Mouse (Mus musculus): Measurements from ENCODE around the gene Ppdpf. TPM values are rescaled to one million over a fixed set of nuclear protein-coding genes. Genes with fewer than 3 reads are reported as not detected.

The Ppdpf gene
- polyA plus RNA-seq, 1 experiment from 2014 or later, result 442 TPM

DNA sequence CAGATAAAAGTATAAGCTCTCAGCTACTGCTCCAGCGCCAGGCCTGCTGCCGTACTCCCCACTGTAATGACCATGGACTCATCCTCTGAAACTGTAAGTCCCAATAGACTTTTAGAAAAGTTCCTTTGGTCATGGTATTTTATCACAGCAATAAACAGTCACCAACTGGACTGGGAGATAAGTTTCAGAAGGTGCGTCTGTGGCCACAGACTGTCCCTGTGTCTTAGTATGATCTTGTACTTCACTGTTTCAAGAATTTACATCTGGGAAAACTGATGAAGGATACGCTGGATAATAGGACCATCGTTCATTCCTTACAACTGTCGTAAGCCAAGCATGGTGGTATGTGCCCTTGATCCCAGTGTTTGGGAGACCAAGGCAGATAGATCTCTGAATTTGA lies 29.0 kb downstream of the Ppdpf start:
- Histone ChIP-seq H3K27ac (replicated peaks; ENCODE audit: low read depth, low read length) (no peak overlapping the region), H3K27me3 (ENCODE audit: control insufficient read depth, insufficient read depth, low read length) (peaks cover 26% of the 10 kb centered on the region), H3K9ac (replicated peaks; ENCODE audit: low read length) (no peak overlapping the region)

DNA sequence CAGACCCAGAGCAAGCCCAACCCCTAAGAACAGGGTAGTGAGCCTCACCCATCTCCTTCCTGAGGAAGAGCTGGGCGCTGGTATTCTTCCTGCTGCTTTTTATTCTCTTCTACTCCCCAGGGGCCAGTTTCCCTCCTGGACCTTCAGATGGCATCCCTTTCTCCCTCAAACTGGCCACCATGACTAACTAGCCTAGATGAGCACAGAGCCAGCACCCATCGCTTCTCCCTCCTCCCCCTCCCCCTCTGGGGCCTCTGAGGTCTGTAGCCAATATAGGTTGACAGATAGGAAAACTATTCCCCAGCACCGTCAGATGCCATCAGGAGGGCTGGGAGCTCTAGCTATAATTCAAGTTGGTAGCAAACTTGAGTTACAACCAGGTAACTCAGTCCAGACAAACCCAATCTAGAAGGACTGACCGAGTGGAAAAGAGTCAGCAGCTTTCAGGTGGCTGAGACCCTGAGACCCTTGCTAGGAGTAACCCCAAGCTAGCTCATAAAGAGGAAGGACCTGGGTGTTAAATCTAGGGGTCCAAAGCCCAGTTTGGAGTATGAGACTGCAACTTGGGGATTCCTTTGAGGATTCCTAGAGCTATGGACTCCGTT lies 31.9 kb downstream of the Ppdpf start:
- 67% methylated on average over 5 of the region's 5 CpGs for WGBS
- Histone ChIP-seq H3K4me1 (ENCODE audit: control insufficient read depth, insufficient read depth, low read length) (peaks cover 12% of the 10 kb centered on the region), H3K9ac (replicated peaks; ENCODE audit: low read length) (no peak overlapping the region), H3K4me2 (ENCODE audit: low read length) (peak overlapping the region; percentile 62; the same call in 1 of the 2 replicates), H3K4me3 (replicated peaks; ENCODE audit: low read depth, low read length) (no peak overlapping the region), H3K27me3 (ENCODE audit: control insufficient read depth, insufficient read depth, low read length) (no peaks in the 10 kb centered on the region), H3K9me3 (ENCODE audit: control insufficient read depth, low read length) (no peaks in the 10 kb centered on the region), H3K27ac (replicated peaks; ENCODE audit: low read depth, low read length) (no peak overlapping the region), H3K36me3 (ENCODE audit: control insufficient read depth, insufficient read depth, low read length) (no peaks in the 10 kb centered on the region)
- no peak for ATAC-seq (ENCODE audit: low FRiP score, low TSS enrichment)
- DNase-seq, result no peak

More for the DNA sequence above, 29.0 kb downstream of the Ppdpf start:
- H3K4me2 ChIP-seq (ENCODE audit: low read length), result no peak overlapping the region
- H3K4me1 ChIP-seq (ENCODE audit: control insufficient read depth, insufficient read depth, low read length), result peaks cover 24% of the 10 kb centered on the region
- DNase-seq (no peak), ATAC-seq (ENCODE audit: low FRiP score, low TSS enrichment) (no peak)
- no peak overlapping the region for H3K4me3 ChIP-seq (replicated peaks; ENCODE audit: low read depth, low read length)
- H3K36me3 ChIP-seq (ENCODE audit: control insufficient read depth, insufficient read depth, low read length), result no peaks in the 10 kb centered on the region
- 94% methylated on average over 6 of the region's 6 CpGs for WGBS
- no peaks in the 10 kb centered on the region for H3K9me3 ChIP-seq (ENCODE audit: control insufficient read depth, low read length)

DNA sequence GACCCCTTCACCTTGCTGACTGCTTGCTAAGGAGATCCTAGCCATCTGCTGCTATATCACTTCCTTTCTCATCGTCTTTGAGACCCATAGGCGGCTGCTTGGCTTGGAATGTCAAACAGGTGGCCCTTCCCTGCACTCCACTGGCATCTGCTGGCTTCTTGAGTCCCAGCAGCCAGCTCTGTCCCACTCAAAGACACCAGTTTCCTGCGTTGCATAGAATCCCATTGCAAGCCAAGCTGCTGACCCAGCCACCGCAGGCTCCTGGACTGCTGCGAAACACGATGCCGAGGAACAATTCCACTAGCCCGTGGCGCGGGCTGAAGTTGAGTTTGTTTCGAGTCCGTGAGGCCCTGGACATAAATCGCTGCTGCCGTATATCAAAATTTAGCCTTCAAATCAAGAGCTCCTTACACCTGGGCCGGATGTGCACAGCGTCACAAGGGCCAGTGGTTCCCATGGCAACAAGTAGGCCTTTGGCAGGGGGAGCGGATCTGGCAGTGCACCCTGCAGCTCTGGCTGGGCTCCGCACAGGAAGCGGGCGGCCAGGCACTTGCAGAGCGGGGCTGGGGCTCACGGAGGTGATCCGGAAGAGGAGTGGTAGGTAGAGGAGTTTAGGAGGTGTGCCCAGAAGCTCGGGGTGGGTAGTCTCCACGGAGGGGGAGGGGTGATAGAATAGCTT lies 32.6 kb downstream of the Ppdpf start, which contains the start of gene Fndc11:
Gene Fndc11, plus strand, starts transcription at position 476 of the 679 bp plus-strand sequence.
- peak; percentile 82 for DNase-seq
- Histone ChIP-seq H3K9ac (replicated peaks; ENCODE audit: low read length) (peak within 1 kb of the TSS; percentile 26; the same call in 1 of the 2 replicates), H3K4me2 (ENCODE audit: low read length) (peak within 1 kb of the TSS; percentile 62), H3K4me1 (ENCODE audit: control insufficient read depth, insufficient read depth, low read length) (peaks cover 12% of the 10 kb centered on the region), H3K4me3 (replicated peaks; ENCODE audit: low read depth, low read length) (peak within 1 kb of the TSS; percentile 28), H3K9me3 (ENCODE audit: control insufficient read depth, low read length) (no peaks in the 10 kb centered on the region), H3K27ac (replicated peaks; ENCODE audit: low read depth, low read length) (no peak within 1 kb of the TSS), H3K27me3 (ENCODE audit: control insufficient read depth, insufficient read depth, low read length) (no peaks in the 10 kb centered on the region), H3K36me3 (ENCODE audit: control insufficient read depth, insufficient read depth, low read length) (no peaks in the 10 kb centered on the region)
- peak; percentile 67; the same call in 1 of the 2 replicates for ATAC-seq (ENCODE audit: low FRiP score, low TSS enrichment)
- whole genome bisulfite sequencing, result 5% methylated on average over 25 of the region's 25 CpGs

DNA sequence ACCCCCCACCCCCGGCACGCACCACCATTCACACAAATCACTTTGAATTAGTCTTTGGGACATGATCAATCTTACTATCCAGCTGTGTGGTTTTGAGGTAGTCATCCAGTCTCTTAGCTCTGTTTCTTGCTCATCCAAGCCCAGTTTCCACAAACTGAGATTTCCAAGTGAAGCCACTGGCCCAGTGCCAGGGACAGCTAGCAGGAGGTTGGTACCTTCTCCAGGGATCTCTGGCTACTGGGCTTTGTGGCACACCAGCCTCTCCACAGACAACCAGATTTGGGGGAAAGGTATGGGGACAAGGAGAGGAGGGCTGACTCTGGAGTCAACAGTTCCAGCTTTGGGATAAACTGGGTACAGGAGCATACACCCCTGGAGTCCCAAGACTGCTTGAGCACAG lies 33.3 kb downstream of the Ppdpf start:
- no peak for DNase-seq
- Histone ChIP-seq H3K27ac (replicated peaks; ENCODE audit: low read depth, low read length) (no peak overlapping the region), H3K4me2 (ENCODE audit: low read length) (peak overlapping the region; percentile 62), H3K27me3 (ENCODE audit: control insufficient read depth, insufficient read depth, low read length) (no peaks in the 10 kb centered on the region), H3K4me3 (replicated peaks; ENCODE audit: low read depth, low read length) (no peak overlapping the region), H3K4me1 (ENCODE audit: control insufficient read depth, insufficient read depth, low read length) (peaks cover 12% of the 10 kb centered on the region), H3K36me3 (ENCODE audit: control insufficient read depth, insufficient read depth, low read length) (no peaks in the 10 kb centered on the region), H3K9ac (replicated peaks; ENCODE audit: low read length) (no peak overlapping the region), H3K9me3 (ENCODE audit: control insufficient read depth, low read length) (no peaks in the 10 kb centered on the region)
- no peak for ATAC-seq (ENCODE audit: low FRiP score, low TSS enrichment)
- WGBS, result 36% methylated on average over 2 of the region's 2 CpGs

DNA sequence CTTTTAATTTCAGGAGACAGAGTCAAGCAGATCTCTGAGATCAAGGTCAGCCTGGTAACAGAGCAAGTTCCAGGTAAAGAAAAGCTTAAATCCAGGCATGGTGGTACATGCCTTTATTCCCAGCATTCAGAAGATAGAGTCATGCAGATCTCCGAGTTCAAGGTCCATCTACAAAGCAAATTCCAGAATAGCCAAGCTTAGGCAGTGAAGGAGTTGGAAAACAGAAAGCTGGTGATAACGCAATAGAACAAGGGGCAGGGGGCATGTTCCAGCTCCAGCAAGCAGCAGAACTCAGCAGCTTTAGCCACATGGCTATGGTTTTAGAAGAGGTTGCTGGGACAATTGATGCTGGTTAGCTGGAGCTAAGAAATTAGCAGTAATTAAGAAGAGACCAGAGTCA lies 37.9 kb downstream of the Ppdpf start:
- no peak for DNase-seq
- no peak overlapping the region for H3K4me2 ChIP-seq (ENCODE audit: low read length)
- H3K4me1 ChIP-seq (ENCODE audit: control insufficient read depth, insufficient read depth, low read length), result peaks cover 5% of the 10 kb centered on the region
- WGBS, result 91% methylated on average over 2 of the region's 2 CpGs
- no peak overlapping the region for H3K9ac ChIP-seq (replicated peaks; ENCODE audit: low read length)
- H3K27me3 ChIP-seq (ENCODE audit: control insufficient read depth, insufficient read depth, low read length), result no peaks in the 10 kb centered on the region
- H3K36me3 ChIP-seq (ENCODE audit: control insufficient read depth, insufficient read depth, low read length), result no peaks in the 10 kb centered on the region
- H3K4me3 ChIP-seq (replicated peaks; ENCODE audit: low read depth, low read length), result no peak overlapping the region
- H3K27ac ChIP-seq (replicated peaks; ENCODE audit: low read depth, low read length), result no peak overlapping the region
- no peaks in the 10 kb centered on the region for H3K9me3 ChIP-seq (ENCODE audit: control insufficient read depth, low read length)
- ATAC-seq (ENCODE audit: low FRiP score, low TSS enrichment), result no peak

DNA sequence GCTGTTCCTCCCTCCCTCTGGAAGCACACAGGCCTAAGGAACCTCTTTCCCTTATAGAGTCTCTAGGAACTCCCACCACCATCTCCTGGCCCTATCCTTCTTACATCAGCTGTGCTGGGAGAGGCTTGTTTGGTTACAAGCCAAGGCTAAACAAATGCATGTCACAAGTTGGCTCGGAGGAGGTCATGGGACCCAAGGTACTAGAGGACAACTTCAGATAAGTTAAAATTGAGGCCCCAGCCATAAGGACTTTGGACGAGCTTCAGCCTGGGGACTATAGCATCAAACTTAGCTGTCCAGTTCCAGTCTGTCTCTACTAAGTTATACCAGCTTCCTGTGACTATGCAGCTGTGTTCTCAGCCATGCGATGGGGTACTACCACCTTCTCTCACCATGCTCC lies 40.1 kb downstream of the Ppdpf start:
- ATAC-seq (ENCODE audit: low FRiP score, low TSS enrichment) (no peak), DNase-seq (no peak)
- no peaks in the 10 kb centered on the region for H3K27me3 ChIP-seq (ENCODE audit: control insufficient read depth, insufficient read depth, low read length)
- no peak overlapping the region for H3K4me2 ChIP-seq (ENCODE audit: low read length)
- 90% methylated on average over 3 of the region's 3 CpGs for WGBS
- no peak overlapping the region for H3K4me3 ChIP-seq (replicated peaks; ENCODE audit: low read depth, low read length)
- H3K4me1 ChIP-seq (ENCODE audit: control insufficient read depth, insufficient read depth, low read length), result no peaks in the 10 kb centered on the region
- H3K9me3 ChIP-seq (ENCODE audit: control insufficient read depth, low read length), result no peaks in the 10 kb centered on the region
- no peak overlapping the region for H3K9ac ChIP-seq (replicated peaks; ENCODE audit: low read length)
- no peak overlapping the region for H3K27ac ChIP-seq (replicated peaks; ENCODE audit: low read depth, low read length)
- H3K36me3 ChIP-seq (ENCODE audit: control insufficient read depth, insufficient read depth, low read length), result no peaks in the 10 kb centered on the region

DNA sequence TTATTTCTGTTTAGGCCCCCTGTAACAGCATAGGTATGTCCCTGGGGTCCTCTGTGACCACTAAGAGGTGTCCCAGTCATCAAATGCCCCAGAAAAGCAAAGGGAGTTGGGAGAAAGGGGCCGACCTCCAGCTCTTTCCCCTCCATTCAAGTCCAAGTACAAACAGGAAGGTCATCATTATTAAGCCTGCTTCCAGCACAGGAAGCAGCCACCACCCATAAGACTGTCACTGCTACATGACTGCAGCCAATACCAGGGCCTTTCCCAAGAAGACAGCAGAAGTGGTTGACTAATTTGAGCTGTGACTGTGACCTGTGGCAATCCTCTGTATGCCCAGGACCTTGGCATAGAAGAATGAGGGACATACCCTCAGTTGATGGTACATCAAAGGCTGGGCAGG lies 41.3 kb downstream of the Ppdpf start:
- no peak overlapping the region for H3K9ac ChIP-seq (replicated peaks; ENCODE audit: low read length)
- no peaks in the 10 kb centered on the region for H3K27me3 ChIP-seq (ENCODE audit: control insufficient read depth, insufficient read depth, low read length)
- H3K36me3 ChIP-seq (ENCODE audit: control insufficient read depth, insufficient read depth, low read length), result no peaks in the 10 kb centered on the region
- ATAC-seq (ENCODE audit: low FRiP score, low TSS enrichment) (no peak), DNase-seq (no peak)
- H3K4me3 ChIP-seq (replicated peaks; ENCODE audit: low read depth, low read length), result no peak overlapping the region
- no peaks in the 10 kb centered on the region for H3K4me1 ChIP-seq (ENCODE audit: control insufficient read depth, insufficient read depth, low read length)
- WGBS, result 87% methylated on average over 1 of the region's 1 CpGs
- H3K27ac ChIP-seq (replicated peaks; ENCODE audit: low read depth, low read length), result no peak overlapping the region
- H3K9me3 ChIP-seq (ENCODE audit: control insufficient read depth, low read length), result no peaks in the 10 kb centered on the region
- H3K4me2 ChIP-seq (ENCODE audit: low read length), result no peak overlapping the region

DNA sequence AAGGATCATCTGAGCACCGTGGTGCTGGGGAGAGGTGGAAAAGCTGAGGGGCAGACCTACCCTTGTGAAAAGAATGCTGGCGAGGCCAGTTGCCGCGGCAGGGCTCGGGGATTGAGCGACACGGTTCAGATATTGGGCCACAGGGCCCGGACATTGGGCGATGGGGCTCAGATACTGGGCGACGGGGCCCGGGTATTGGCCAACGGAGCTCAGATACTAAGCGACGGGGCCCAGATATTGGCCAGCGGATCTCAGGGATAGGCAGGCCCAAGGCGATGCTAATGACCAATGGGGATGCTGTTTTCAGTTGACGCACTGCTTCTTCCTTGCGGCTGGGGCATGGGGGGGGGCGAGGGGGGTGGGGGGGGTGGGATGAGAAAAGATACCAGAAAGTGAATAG lies 44.1 kb downstream of the Ppdpf start:
- DNase-seq, result no peak
- no peak for ATAC-seq (ENCODE audit: low FRiP score, low TSS enrichment)
- WGBS, result 72% methylated on average over 20 of the region's 20 CpGs
- H3K27me3 ChIP-seq (ENCODE audit: control insufficient read depth, insufficient read depth, low read length), result no peaks in the 10 kb centered on the region
- no peak overlapping the region for H3K4me3 ChIP-seq (replicated peaks; ENCODE audit: low read depth, low read length)
- no peaks in the 10 kb centered on the region for H3K4me1 ChIP-seq (ENCODE audit: control insufficient read depth, insufficient read depth, low read length)
- no peak overlapping the region for H3K27ac ChIP-seq (replicated peaks; ENCODE audit: low read depth, low read length)
- no peaks in the 10 kb centered on the region for H3K9me3 ChIP-seq (ENCODE audit: control insufficient read depth, low read length)
- no peaks in the 10 kb centered on the region for H3K36me3 ChIP-seq (ENCODE audit: control insufficient read depth, insufficient read depth, low read length)
- H3K9ac ChIP-seq (replicated peaks; ENCODE audit: low read length), result no peak overlapping the region
- no peak overlapping the region for H3K4me2 ChIP-seq (ENCODE audit: low read length)

DNA sequence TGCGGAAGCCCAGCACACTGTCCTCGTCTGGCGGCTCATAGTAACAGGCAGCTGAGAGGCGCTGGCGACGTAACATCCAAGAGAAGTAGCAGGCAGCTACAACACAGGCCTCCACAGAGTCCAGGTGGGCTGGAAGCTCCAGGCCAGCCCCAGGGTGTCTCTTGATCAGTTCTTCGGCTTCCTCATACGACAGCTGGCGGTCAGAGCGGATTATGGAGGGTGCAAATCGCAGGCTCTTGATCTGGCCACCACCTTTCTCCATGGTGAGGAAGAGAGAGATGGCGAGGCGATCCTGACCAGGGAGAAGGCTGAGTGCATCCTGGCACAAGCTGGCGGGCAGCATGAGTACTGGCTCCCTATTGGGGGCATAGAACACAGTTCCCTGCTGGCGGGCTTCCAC lies 46.4 kb downstream of the Ppdpf start:
- Histone ChIP-seq H3K27me3 (ENCODE audit: control insufficient read depth, insufficient read depth, low read length) (no peaks in the 10 kb centered on the region), H3K9me3 (ENCODE audit: control insufficient read depth, low read length) (no peaks in the 10 kb centered on the region), H3K27ac (replicated peaks; ENCODE audit: low read depth, low read length) (no peak overlapping the region), H3K4me3 (replicated peaks; ENCODE audit: low read depth, low read length) (no peak overlapping the region), H3K4me1 (ENCODE audit: control insufficient read depth, insufficient read depth, low read length) (no peaks in the 10 kb centered on the region), H3K4me2 (ENCODE audit: low read length) (no peak overlapping the region), H3K9ac (replicated peaks; ENCODE audit: low read length) (no peak overlapping the region), H3K36me3 (ENCODE audit: control insufficient read depth, insufficient read depth, low read length) (no peaks in the 10 kb centered on the region)
- 93% methylated on average over 15 of the region's 15 CpGs for WGBS
- no peak for ATAC-seq (ENCODE audit: low FRiP score, low TSS enrichment)
- DNase-seq, result no peak

Data from midbrain, embryonic 14.5 days (tissue).